Mouse (Mus musculus): ENCODE results near the gene Mfap5. TPM values are rescaled to one million over a fixed set of nuclear protein-coding genes. Genes with fewer than 3 reads are reported as not detected.
"Not testable (repeated sequence)": the region's sequence is repeated elsewhere in the genome, so short reads cannot be mapped to it uniquely, and the experiment has no call there.

Mfap5 gene
- polyA plus RNA-seq (2014; fragmentation: Nextera tagmentation; extraction: Ambion mirVana), result 4.5 and 5.5 TPM in 2 replicates

DNA sequence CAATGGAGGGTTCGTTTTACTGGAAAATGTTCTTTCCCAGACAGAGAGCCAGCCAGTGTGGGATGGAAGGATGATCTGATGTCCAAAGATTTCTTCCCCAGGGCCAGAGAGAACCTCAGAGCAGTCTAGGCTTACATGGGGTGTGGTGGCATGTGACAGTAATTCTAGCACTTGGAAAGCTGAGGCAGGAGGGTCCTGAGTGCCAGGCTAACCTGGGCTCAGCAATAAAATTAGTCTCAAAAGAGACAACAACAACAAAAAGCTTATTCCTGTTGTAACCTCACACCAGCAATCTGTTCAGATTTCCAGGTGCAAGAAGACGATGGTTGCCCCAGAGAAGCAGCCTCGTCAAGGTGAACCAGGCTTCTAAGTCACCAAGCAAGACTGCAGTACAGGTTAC lies at the start of gene Mfap5:
Gene Mfap5, plus strand, starts transcription at position 301 of the 400 bp plus-strand sequence.
- DNase-seq, result no peak
- 87% methylated on average over 3 of the region's 3 CpGs for WGBS

DNA sequence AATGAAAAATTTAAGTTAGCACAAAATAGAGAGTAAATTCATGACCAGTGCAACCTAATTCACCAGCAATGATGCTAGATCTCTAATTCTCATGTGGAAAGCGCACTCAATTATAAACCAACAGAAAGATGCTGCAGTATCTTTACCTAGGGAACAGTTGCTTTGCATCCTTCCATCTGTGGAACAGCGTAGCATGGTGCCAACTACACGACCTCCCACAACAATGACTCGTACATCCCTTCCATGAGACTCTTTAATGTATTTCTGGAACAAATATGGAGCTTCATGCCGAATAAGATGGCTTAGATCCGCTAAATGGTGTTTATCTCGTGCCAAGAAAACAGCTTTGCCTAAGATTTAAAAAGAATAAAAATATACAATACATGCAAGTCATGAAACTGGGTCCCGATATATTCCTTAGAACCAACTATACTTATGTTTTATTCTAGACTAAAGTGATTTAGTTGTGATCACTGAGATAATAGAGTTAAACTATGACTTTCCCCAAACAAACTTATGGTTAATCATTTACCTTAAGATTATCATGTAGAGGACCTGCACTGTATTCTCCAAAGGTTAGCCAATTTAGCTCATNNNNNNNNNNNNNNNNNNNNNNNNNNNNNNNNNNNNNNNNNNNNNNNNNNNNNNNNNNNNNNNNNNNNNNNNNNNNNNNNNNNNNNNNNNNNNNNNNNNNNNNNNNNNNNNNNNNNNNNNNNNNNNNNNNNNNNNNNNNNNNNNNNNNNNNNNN lies 46.5 kb upstream of the Mfap5 start:
- 89% methylated on average over 8 of the region's 8 CpGs for WGBS
- Histone ChIP-seq H3K4me2 (no peak overlapping the region), H3K9ac (no peak overlapping the region), H3K27me3 (ENCODE audit: insufficient read depth, low read length) (no peaks in the 10 kb centered on the region), H3K36me3 (ENCODE audit: insufficient read depth) (peaks cover 30% of the 10 kb centered on the region), H3K4me1 (ENCODE audit: insufficient read depth) (no peaks in the 10 kb centered on the region), H3K9me3 (ENCODE audit: low read depth, low read length) (no peaks in the 10 kb centered on the region), H3K27ac (ENCODE audit: low read depth) (no peak overlapping the region), H3K4me3 (ENCODE audit: low read depth, low read length) (no peak overlapping the region)
- DNase-seq, result no peak
- TF ChIP-seq CTCF (IDR thresholded peaks at IDR 0.05; ENCODE audit: low read depth), result no peak
- no peak for ATAC-seq (ENCODE audit: insufficient read depth)

More for the DNA sequence above, at the start of gene Mfap5:
- no peak within 1 kb of the TSS for H3K9ac ChIP-seq
- ATAC-seq (ENCODE audit: insufficient read depth), result no peak
- no peak within 1 kb of the TSS for H3K27ac ChIP-seq (ENCODE audit: low read depth)
- H3K9me3 ChIP-seq (ENCODE audit: low read depth, low read length), result no peaks in the 10 kb centered on the region
- no peaks in the 10 kb centered on the region for H3K4me1 ChIP-seq (ENCODE audit: insufficient read depth)
- no peaks in the 10 kb centered on the region for H3K27me3 ChIP-seq (ENCODE audit: insufficient read depth, low read length)
- TF ChIP-seq CTCF (IDR thresholded peaks at IDR 0.05; ENCODE audit: low read depth), result no peak
- H3K4me2 ChIP-seq, result no peak within 1 kb of the TSS
- no peak within 1 kb of the TSS for H3K4me3 ChIP-seq (ENCODE audit: low read depth, low read length)
- no peaks in the 10 kb centered on the region for H3K36me3 ChIP-seq (ENCODE audit: insufficient read depth)

DNA sequence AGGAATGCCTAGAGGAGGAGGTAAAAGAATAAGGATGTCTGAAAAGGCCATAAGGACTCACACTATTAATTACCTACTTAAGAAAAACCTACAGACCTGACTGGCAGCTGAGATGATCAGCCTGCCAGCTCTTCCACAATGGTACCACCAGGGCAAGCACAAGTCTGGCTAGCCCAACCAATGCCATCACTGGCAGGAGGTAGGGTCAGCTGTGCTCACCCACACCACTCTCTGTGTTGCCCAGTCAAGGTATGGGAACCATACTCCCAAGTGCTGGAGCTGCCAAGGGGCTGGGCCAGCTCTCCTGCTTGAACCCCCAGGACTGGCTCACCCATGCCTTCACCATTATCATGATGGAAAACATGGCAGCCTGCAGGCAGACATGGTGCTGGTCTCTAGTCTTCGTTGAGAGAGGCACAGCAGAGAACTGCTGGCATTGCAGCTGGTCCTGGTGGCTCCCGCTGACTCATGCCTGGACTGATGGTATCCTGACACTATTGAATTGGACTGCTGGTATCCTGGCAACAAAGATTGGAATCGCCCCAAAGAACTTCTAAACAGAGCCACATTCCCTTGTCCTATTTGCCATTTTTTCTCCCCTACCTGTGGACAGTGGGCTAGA lies 39.4 kb upstream of the Mfap5 start:
- DNase-seq, result no peak
- H3K9ac ChIP-seq, result no peak overlapping the region
- no peak overlapping the region for H3K27ac ChIP-seq (ENCODE audit: low read depth)
- H3K9me3 ChIP-seq (ENCODE audit: low read depth, low read length), result no peaks in the 10 kb centered on the region
- WGBS, result 79% methylated on average over 3 of the region's 3 CpGs
- TF ChIP-seq CTCF (IDR thresholded peaks at IDR 0.05; ENCODE audit: low read depth), result no peak
- H3K4me2 ChIP-seq, result no peak overlapping the region
- H3K4me1 ChIP-seq (ENCODE audit: insufficient read depth), result no peaks in the 10 kb centered on the region
- no peak overlapping the region for H3K4me3 ChIP-seq (ENCODE audit: low read depth, low read length)
- H3K36me3 ChIP-seq (ENCODE audit: insufficient read depth), result peaks cover 16% of the 10 kb centered on the region; the same call in 1 of the 2 replicates
- H3K27me3 ChIP-seq (ENCODE audit: insufficient read depth, low read length), result no peaks in the 10 kb centered on the region
- ATAC-seq (ENCODE audit: insufficient read depth), result no peak

DNA sequence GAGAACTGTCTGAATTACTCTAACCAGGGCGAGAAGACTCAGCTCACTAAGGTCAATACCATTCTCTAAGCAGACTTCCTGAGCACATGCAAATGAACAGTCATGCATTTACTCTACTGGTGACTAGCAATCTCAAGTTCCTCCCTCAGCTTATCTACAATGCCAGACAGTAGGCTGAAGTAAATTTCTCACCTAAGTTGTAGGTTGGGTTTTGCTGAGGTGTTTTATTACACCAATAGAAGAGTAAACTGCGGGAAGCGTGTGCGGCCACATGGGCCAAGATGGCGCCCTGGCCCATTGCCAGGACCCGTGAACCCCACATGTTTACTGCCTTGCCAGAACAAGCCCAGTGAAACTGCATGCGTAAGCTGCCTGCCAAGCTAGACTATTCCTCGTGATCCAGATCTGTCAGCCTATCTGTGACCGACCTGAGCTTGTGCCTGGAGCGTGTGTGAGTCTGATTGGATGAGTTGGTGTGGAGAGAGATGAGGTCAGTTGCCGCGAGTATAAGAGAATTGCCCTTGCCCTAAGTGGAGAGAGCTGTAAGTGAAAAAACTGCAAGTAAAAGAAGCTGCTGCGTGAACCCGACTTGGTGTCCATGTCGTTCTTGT lies 36.5 kb upstream of the Mfap5 start:
- no peak overlapping the region for H3K4me3 ChIP-seq (ENCODE audit: low read depth, low read length)
- no peak overlapping the region for H3K27ac ChIP-seq (ENCODE audit: low read depth)
- ATAC-seq (ENCODE audit: insufficient read depth), result no peak
- H3K9me3 ChIP-seq (ENCODE audit: low read depth, low read length), result no peaks in the 10 kb centered on the region
- no peaks in the 10 kb centered on the region for H3K27me3 ChIP-seq (ENCODE audit: insufficient read depth, low read length)
- no peak for DNase-seq
- no peak overlapping the region for H3K4me2 ChIP-seq
- no peak overlapping the region for H3K9ac ChIP-seq
- 88% methylated on average over 15 of the region's 15 CpGs for WGBS
- no peak for TF ChIP-seq CTCF (IDR thresholded peaks at IDR 0.05; ENCODE audit: low read depth)
- H3K4me1 ChIP-seq (ENCODE audit: insufficient read depth), result no peaks in the 10 kb centered on the region
- peaks cover 16% of the 10 kb centered on the region; the same call in 1 of the 2 replicates for H3K36me3 ChIP-seq (ENCODE audit: insufficient read depth)

DNA sequence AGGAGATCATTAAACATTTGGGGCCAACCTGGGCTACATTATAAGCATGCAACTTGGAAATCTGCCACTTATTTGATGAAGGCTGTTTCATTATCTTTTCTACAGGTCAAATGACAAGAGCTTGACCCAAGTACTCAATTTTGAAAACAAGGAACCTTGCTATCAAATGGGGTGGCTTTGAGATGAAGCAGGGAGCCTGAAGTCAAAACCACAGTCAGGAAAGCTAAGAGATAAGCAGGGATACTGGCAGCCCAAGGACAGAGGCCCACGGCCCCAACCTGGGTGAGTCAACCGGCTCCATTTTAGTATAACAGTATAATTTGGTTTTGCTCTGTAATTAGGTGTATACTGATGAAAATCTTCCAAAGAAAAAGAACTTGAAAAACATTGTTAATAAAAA lies 35.4 kb upstream of the Mfap5 start:
- TF ChIP-seq CTCF (IDR thresholded peaks at IDR 0.05; ENCODE audit: low read depth), result no peak
- Histone ChIP-seq H3K9me3 (ENCODE audit: low read depth, low read length) (no peaks in the 10 kb centered on the region), H3K4me3 (ENCODE audit: low read depth, low read length) (no peak overlapping the region), H3K27me3 (ENCODE audit: insufficient read depth, low read length) (no peaks in the 10 kb centered on the region), H3K4me2 (no peak overlapping the region), H3K9ac (no peak overlapping the region), H3K4me1 (ENCODE audit: insufficient read depth) (no peaks in the 10 kb centered on the region), H3K27ac (ENCODE audit: low read depth) (no peak overlapping the region), H3K36me3 (ENCODE audit: insufficient read depth) (peaks cover 16% of the 10 kb centered on the region; the same call in 1 of the 2 replicates)
- 75% methylated on average over 2 of the region's 2 CpGs for WGBS
- DNase-seq, result no peak
- no peak for ATAC-seq (ENCODE audit: insufficient read depth)

DNA sequence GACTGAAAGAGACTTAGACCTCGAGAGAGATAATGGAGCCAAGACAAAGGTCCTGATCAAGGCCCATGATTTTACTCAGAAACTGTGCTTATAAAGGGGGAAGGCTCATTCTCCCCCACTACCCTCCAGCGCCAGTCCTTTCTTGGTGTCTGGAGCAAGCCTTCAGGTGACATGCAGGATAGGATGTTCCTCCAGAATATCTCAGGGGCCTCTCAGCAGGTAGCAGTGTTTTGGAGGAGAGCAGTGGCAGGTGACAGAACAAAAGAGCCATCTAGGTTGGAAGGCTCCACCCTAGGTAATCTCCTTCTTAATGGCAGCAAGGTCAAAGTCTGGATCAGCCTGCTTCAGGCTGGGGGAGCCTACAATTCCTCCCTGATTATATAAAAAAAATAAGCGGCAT lies 34.2 kb upstream of the Mfap5 start:
- not testable (repeated sequence) for H3K4me2 ChIP-seq; DNase-seq; H3K4me3 ChIP-seq (ENCODE audit: low read depth, low read length); H3K4me1 ChIP-seq (ENCODE audit: insufficient read depth); H3K27me3 ChIP-seq (ENCODE audit: insufficient read depth, low read length); H3K9ac ChIP-seq; H3K9me3 ChIP-seq (ENCODE audit: low read depth, low read length); H3K27ac ChIP-seq (ENCODE audit: low read depth); H3K36me3 ChIP-seq (ENCODE audit: insufficient read depth); ATAC-seq (ENCODE audit: insufficient read depth)
- 86% methylated on average over 3 of the region's 3 CpGs for WGBS

DNA sequence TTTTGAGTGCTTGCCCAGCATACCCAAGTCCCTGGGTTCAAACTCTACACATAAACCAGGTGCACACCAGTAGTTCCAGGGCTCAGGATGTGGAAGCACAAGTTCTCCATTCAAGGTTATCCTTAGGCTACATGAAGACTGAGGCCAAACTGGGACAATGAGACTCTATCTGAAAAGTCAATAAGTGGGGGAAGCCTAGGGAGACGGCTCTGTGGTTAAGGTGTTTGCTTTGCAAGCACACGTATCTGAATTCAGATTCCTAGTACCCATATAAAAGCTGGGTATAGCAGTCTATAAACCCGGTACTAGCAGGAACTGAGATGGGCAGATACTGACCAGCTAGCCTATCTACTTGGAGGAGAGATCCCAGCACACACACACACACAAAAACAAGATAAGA lies 27.6 kb upstream of the Mfap5 start:
- Histone ChIP-seq H3K4me3 (ENCODE audit: low read depth, low read length) (no peak overlapping the region), H3K27me3 (ENCODE audit: insufficient read depth, low read length) (no peaks in the 10 kb centered on the region), H3K9me3 (ENCODE audit: low read depth, low read length) (no peaks in the 10 kb centered on the region), H3K4me2 (no peak overlapping the region), H3K27ac (ENCODE audit: low read depth) (no peak overlapping the region), H3K36me3 (ENCODE audit: insufficient read depth) (no peaks in the 10 kb centered on the region), H3K4me1 (ENCODE audit: insufficient read depth) (no peaks in the 10 kb centered on the region), H3K9ac (no peak overlapping the region)
- ATAC-seq (ENCODE audit: insufficient read depth), result no peak
- DNase-seq, result no peak
- no peak for TF ChIP-seq CTCF (IDR thresholded peaks at IDR 0.05; ENCODE audit: low read depth)
- WGBS, result 54% methylated on average over 3 of the region's 3 CpGs
